Mouse (Mus musculus): ENCODE data around the gene Sh2d3c.

DNA sequence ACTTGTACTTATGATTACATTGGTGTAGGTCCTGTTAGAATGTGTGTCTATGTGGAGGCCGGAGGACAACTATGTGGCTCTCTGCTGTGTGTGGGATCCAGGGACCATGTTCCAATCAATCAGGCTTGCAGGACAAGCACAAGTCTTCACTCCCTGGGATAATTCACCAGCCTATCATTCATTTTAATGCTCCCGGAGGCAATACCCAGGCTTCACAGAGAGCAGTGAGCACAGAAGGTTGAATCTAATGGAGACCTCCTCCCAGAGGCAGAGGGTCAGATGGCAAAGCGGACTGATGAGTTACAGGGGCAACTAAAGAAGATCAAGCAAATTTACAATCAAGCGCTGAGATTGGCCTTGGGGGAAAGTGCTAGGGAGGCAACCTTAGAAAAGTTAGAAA is 8.7 kb downstream of the Sh2d3c start:
- TF ChIP-seq CTCF (IDR thresholded peaks at IDR 0.05; ENCODE audit: low read depth) = no peak
- no peak for TF ChIP-seq EP300 (IDR thresholded peaks at IDR 0.05; ENCODE audit: low read depth)
